In the genomic region with DNA sequence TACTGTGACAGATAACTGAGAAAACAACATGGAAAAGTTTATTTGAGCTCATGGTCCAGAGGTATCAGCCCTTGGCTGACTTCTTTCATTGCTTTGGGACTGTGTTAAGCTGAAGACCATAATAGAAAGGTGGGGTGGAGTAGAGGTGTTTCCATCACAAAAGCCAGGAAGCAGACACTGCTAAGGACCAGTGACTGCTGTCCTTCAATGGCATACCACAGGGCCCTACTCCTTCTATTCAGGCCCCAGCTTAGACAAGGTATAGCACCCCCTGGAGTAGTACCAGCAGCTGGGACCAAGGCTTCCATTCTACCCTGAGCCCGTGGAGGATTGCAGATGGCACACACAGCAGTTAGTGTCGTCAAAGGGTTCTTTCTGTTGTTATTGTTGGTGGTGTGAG, we compare ENCODE assay signal across 18 mouse cellular contexts.
"Had no signal": no experiment of that assay in that cellular context is flagged by ENCODE, and none has a peak within 500 bp of the region (broad histone marks: within the 10 kb centered on the region; RNA-seq: fewer than 3 reads in every experiment).

No protein-coding gene starts in this region.

- DNase-seq: liver, postnatal 0 days; lung, adult 2 months; lung, postnatal 14 days; lung, postnatal 36 days; retina, postnatal 1 day; right cerebral cortex, adult 18-20 months; right cerebral cortex, postnatal 25 days; right cerebral cortex, postnatal 4 days; spleen, adult 18-20 months; thymus, adult 18-20 months; thymus, postnatal 14 days; thymus, postnatal 36 days had no signal

- H3K9ac ChIP-seq: liver, postnatal 0 days; lung, embryonic 15.5 days; midbrain, embryonic 13.5 days; midbrain, embryonic 15.5 days; neural tube, embryonic 12.5 days had no signal

- H3K4me1 ChIP-seq: lung, embryonic 15.5 days; megakaryocyte, embryonic 14.5 days; midbrain, embryonic 13.5 days; midbrain, embryonic 15.5 days; neural tube, embryonic 12.5 days had no signal

- H3K27ac ChIP-seq: lung, embryonic 15.5 days; macrophage; midbrain, embryonic 13.5 days; midbrain, embryonic 15.5 days; neural tube, embryonic 12.5 days had no signal

- H3K4me3 ChIP-seq: lung, embryonic 15.5 days; megakaryocyte, embryonic 14.5 days; midbrain, embryonic 13.5 days; midbrain, embryonic 15.5 days; neural tube, embryonic 12.5 days had no signal

- H3K36me3 ChIP-seq: lung, embryonic 15.5 days; midbrain, embryonic 13.5 days; midbrain, embryonic 15.5 days; neural tube, embryonic 12.5 days had no signal

- H3K9me3 ChIP-seq: lung, embryonic 15.5 days; midbrain, embryonic 13.5 days; midbrain, embryonic 15.5 days; neural tube, embryonic 12.5 days had no signal

- H3K27me3 ChIP-seq: lung, embryonic 15.5 days; midbrain, embryonic 13.5 days; midbrain, embryonic 15.5 days; neural tube, embryonic 12.5 days had no signal
